Mouse (Mus musculus) erythroid progenitor cell, adult 5-6 weeks (primary cell): ENCODE data around the gene Defa17. TPM values are rescaled to one million over a fixed set of nuclear protein-coding genes. Genes with fewer than 3 reads are reported as not detected.
"Not testable (repeated sequence)": the region's sequence is repeated elsewhere in the genome, so short reads cannot be mapped to it uniquely, and the experiment has no call there.

Experiments
- ATAC-seq: replicated peaks from 2 replicates; pipeline ENCODE4 v1.8.0; 2016; ENCODE audit warnings: moderate number of reproducible peaks, mild to moderate bottlenecking, moderate TSS enrichment, inconsistent platforms; ENCODE audit not compliant: poor library complexity, low FRiP score, severe bottlenecking
- total RNA-seq, 2 experiments: library from RNA; stranded (forward) in 1 of 2; stranded (reverse) in 1 of 2; fragments of 150-400 nt in 1 of 2; fragments of 186-747, 209-891 nt in 1 of 2; gene quantifications; 2 replicates each; pipeline versions ENCODE4 v1.2.3 to v1.2.4; 2015 to 2017; ENCODE audit warnings: low replicate concordance in 2 of 2

Gene Defa17
- total RNA-seq (2015; ENCODE audit: low replicate concordance) (not detected in 2 replicates), total RNA-seq (2017; ENCODE audit: low replicate concordance) (not detected in 2 replicates)

- not testable (repeated sequence) for ATAC-seq
These were observed at the start of gene Defa17 for GRCm38 (mm10) chr8:21655480-21655879. Defa17 (plus strand) TSS chr8:21655780.

- not testable (repeated sequence) for ATAC-seq
These were observed 37.7 kb upstream of the Defa17 start, which contains the start of gene Defa26 for GRCm38 (mm10) chr8:21617883-21618282. Defa26 (plus strand) TSS chr8:21618183.

- ATAC-seq = not testable (repeated sequence)
These were observed 9.9 kb downstream of the Defa17 start, which contains the start of gene Defa34 for GRCm38 (mm10) chr8:21665497-21665896. Defa34 (plus strand) TSS chr8:21665797.

- not testable (repeated sequence) for ATAC-seq
These were observed 48.0 kb downstream of the Defa17 start, which contains the start of gene AY761184 for GRCm38 (mm10) chr8:21703545-21703944. AY761184 (minus strand) TSS chr8:21703645.

Other genes starting within 250 kb of the Defa17 start
- not detected in 2 replicates for gene Defa36, start 228.4 kb upstream of the Defa17 start, total RNA-seq (2015; ENCODE audit: low replicate concordance)
- not detected in 2 replicates for gene Defa36, start 228.4 kb upstream of the Defa17 start, total RNA-seq (2017; ENCODE audit: low replicate concordance)
- gene Gm7849, start 199.2 kb upstream of the Defa17 start, total RNA-seq (2015; ENCODE audit: low replicate concordance) = not detected in 2 replicates
- gene Gm7849, start 199.2 kb upstream of the Defa17 start, total RNA-seq (2017; ENCODE audit: low replicate concordance) = not detected in 2 replicates
- gene Defa20, start 146.5 kb upstream of the Defa17 start, total RNA-seq (2015; ENCODE audit: low replicate concordance) = not detected in 2 replicates
- not detected in 2 replicates for gene Defa20, start 146.5 kb upstream of the Defa17 start, total RNA-seq (2017; ENCODE audit: low replicate concordance)
- gene Defa32, start 126.7 kb upstream of the Defa17 start, total RNA-seq (2015; ENCODE audit: low replicate concordance) = not detected in 2 replicates
- not detected in 2 replicates for gene Defa32, start 126.7 kb upstream of the Defa17 start, total RNA-seq (2017; ENCODE audit: low replicate concordance)
- not detected in 2 replicates for gene Defa37, start 90.4 kb upstream of the Defa17 start, total RNA-seq (2015; ENCODE audit: low replicate concordance)
- gene Defa37, start 90.4 kb upstream of the Defa17 start, total RNA-seq (2017; ENCODE audit: low replicate concordance) = not detected in 2 replicates
- gene Defa28, start 72.8 kb upstream of the Defa17 start, total RNA-seq (2015; ENCODE audit: low replicate concordance) = not detected in 2 replicates
- not detected in 2 replicates for gene Defa28, start 72.8 kb upstream of the Defa17 start, total RNA-seq (2017; ENCODE audit: low replicate concordance)
- gene Gm7861, start 61.3 kb upstream of the Defa17 start, total RNA-seq (2015; ENCODE audit: low replicate concordance) = not detected in 2 replicates
- gene Gm7861, start 61.3 kb upstream of the Defa17 start, total RNA-seq (2017; ENCODE audit: low replicate concordance) = not detected in 2 replicates
- gene Defa26, start 37.6 kb upstream of the Defa17 start, total RNA-seq (2015; ENCODE audit: low replicate concordance) = not detected in 2 replicates
- gene Defa26, start 37.6 kb upstream of the Defa17 start, total RNA-seq (2017; ENCODE audit: low replicate concordance) = not detected in 2 replicates
- gene Defa34, start 10.0 kb downstream of the Defa17 start, total RNA-seq (2015; ENCODE audit: low replicate concordance) = not detected in 2 replicates
- not detected in 2 replicates for gene Defa34, start 10.0 kb downstream of the Defa17 start, total RNA-seq (2017; ENCODE audit: low replicate concordance)
- gene AY761184, start 47.9 kb downstream of the Defa17 start, total RNA-seq (2015; ENCODE audit: low replicate concordance) = not detected in 2 replicates
- not detected in 2 replicates for gene AY761184, start 47.9 kb downstream of the Defa17 start, total RNA-seq (2017; ENCODE audit: low replicate concordance)
- not detected in 2 replicates for gene Defa24, start 78.7 kb downstream of the Defa17 start, total RNA-seq (2015; ENCODE audit: low replicate concordance)
- gene Defa24, start 78.7 kb downstream of the Defa17 start, total RNA-seq (2017; ENCODE audit: low replicate concordance) = not detected in 2 replicates
- gene Defb50, start 167.8 kb downstream of the Defa17 start, total RNA-seq (2015; ENCODE audit: low replicate concordance) = not detected in 2 replicates
- not detected in 2 replicates for gene Defb50, start 167.8 kb downstream of the Defa17 start, total RNA-seq (2017; ENCODE audit: low replicate concordance)
- gene Defb2, start 184.1 kb downstream of the Defa17 start, total RNA-seq (2015; ENCODE audit: low replicate concordance) = not detected in 2 replicates
- not detected in 2 replicates for gene Defb2, start 184.1 kb downstream of the Defa17 start, total RNA-seq (2017; ENCODE audit: low replicate concordance)
- gene Defb10, start 203.1 kb downstream of the Defa17 start, total RNA-seq (2015; ENCODE audit: low replicate concordance) = not detected in 2 replicates
- not detected in 2 replicates for gene Defb10, start 203.1 kb downstream of the Defa17 start, total RNA-seq (2017; ENCODE audit: low replicate concordance)
- not detected in 2 replicates for gene Defb9, start 229.6 kb downstream of the Defa17 start, total RNA-seq (2015; ENCODE audit: low replicate concordance)
- not detected in 2 replicates for gene Defb9, start 229.6 kb downstream of the Defa17 start, total RNA-seq (2017; ENCODE audit: low replicate concordance)